15 mouse cellular contexts compared by ENCODE assay signal in the genomic region with DNA sequence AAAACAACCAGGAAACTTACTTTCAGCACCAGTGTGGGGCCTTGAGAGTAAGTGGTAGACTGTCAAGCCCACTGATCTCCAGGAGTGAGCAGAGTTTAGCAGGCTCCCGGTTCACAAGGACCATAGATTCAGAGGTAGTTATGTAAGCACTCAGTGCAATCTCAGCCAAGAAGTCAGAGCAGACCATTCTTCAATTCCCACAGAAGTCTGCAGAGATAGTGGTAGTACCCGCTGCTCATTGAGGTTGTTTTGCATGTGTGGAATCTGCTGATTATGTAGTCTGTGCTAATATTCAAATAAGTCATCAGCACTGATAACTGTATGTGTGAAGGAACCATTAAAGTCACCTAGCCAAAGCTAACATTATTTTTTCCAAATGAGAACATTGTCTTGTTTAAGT. TPM values are rescaled to one million over a fixed set of nuclear protein-coding genes. Genes with fewer than 3 reads are reported as not detected.
A peak's percentile ranks its signal among the peaks of the same experiment; 100 is the strongest.
DNase-seq lines count a peak whose midpoint lies in the region; ATAC-seq and TF ChIP-seq lines count a peak whose summit lies in the region.
"Had no signal": no experiment of that assay in that cellular context is flagged by ENCODE, and none has a peak within 500 bp of the region (broad histone marks: within the 10 kb centered on the region; RNA-seq: fewer than 3 reads in every experiment).

No protein-coding gene starts in this region.

- TF ChIP-seq CTCF in intestine, postnatal 0 days (IDR thresholded peaks at IDR 0.05; ENCODE audit: low read depth) = no peak
- no peak for TF ChIP-seq CTCF in stomach, postnatal 0 days (IDR thresholded peaks at IDR 0.05; ENCODE audit: low read depth)

- ATAC-seq in kidney, embryonic 15.5 days (replicated peaks; ENCODE audit: low FRiP score) = no peak
- no peak for ATAC-seq in lung, embryonic 16.5 days (ENCODE audit: low read depth)
- ATAC-seq in intestine, postnatal 0 days = no peak
- ATAC-seq in stomach, postnatal 0 days (ENCODE audit: low FRiP score, low TSS enrichment) = no peak

- DNase-seq in kidney, postnatal 10 days = no peak
- no peak for DNase-seq in lung, postnatal 36 days
- no peak for DNase-seq in stomach, postnatal 0 days (ENCODE audit: low spot score)
- DNase-seq in spleen, postnatal 14 days (ENCODE audit: low spot score in 2 of 2) = no peak
- DNase-seq: adrenal gland, postnatal 25 days; cerebellum, adult 18-20 months; kidney, adult 2 months; layer of hippocampus, adult 9-11 months; left cerebral cortex, postnatal 4 days; right cerebral cortex, postnatal 25 days; thymus, postnatal 36 days had no signal

- H3K9me3 ChIP-seq in kidney, embryonic 15.5 days (replicated peaks) = no peaks in the 10 kb centered on the region
- no peaks in the 10 kb centered on the region for H3K9me3 ChIP-seq in lung, embryonic 16.5 days (ENCODE audit: control insufficient read depth, low read length)
- no peaks in the 10 kb centered on the region for H3K9me3 ChIP-seq in intestine, postnatal 0 days (ENCODE audit: control insufficient read depth)
- H3K9me3 ChIP-seq in stomach, postnatal 0 days (ENCODE audit: control insufficient read depth, low read length) = no peaks in the 10 kb centered on the region
- H3K9me3 ChIP-seq: hindbrain, embryonic 13.5 days had no signal

- no peak for TF ChIP-seq EP300 in stomach, postnatal 0 days (optimal IDR thresholded peaks at IDR 0.05)

- 66% methylated on average over 2 of the region's 2 CpGs for WGBS in kidney, embryonic 15.5 days
- 51% methylated on average over 2 of the region's 2 CpGs for WGBS in lung, embryonic 16.5 days
- 62% methylated on average over 2 of the region's 2 CpGs for WGBS in intestine, postnatal 0 days
- WGBS in stomach, postnatal 0 days = 52% methylated on average over 2 of the region's 2 CpGs

- no peak overlapping the region for H3K9ac ChIP-seq in kidney, embryonic 15.5 days
- no peak overlapping the region; the same call in 1 of the 2 replicates for H3K9ac ChIP-seq in lung, embryonic 16.5 days (ENCODE audit: low read length)
- H3K9ac ChIP-seq in intestine, postnatal 0 days (ENCODE audit: low read depth, low read length) = no peak overlapping the region
- no peak overlapping the region for H3K9ac ChIP-seq in stomach, postnatal 0 days (ENCODE audit: low read length)
- H3K9ac ChIP-seq: hindbrain, embryonic 13.5 days had no signal

- peaks cover 13% of the 10 kb centered on the region for H3K4me1 ChIP-seq in kidney, embryonic 15.5 days
- H3K4me1 ChIP-seq in lung, embryonic 16.5 days (replicated peaks; ENCODE audit: control insufficient read depth, insufficient read depth, low read length) = no peaks in the 10 kb centered on the region; the same call in 1 of the 2 replicates
- 0 out of 2 replicates have a peak, but pooled peaks cover 3% of the 10 kb centered on the region for H3K4me1 ChIP-seq in intestine, postnatal 0 days (replicated peaks; ENCODE audit: control insufficient read depth, insufficient read depth, low read length)
- H3K4me1 ChIP-seq in stomach, postnatal 0 days (replicated peaks; ENCODE audit: control insufficient read depth, insufficient read depth) = no peaks in the 10 kb centered on the region

- peaks cover 24% of the 10 kb centered on the region for H3K36me3 ChIP-seq in kidney, embryonic 15.5 days
- H3K36me3 ChIP-seq in lung, embryonic 16.5 days (ENCODE audit: control insufficient read depth, insufficient read depth, low read length) = peaks cover 20% of the 10 kb centered on the region
- 0 out of 2 replicates have a peak, but pooled peaks cover 12% of the 10 kb centered on the region for H3K36me3 ChIP-seq in intestine, postnatal 0 days (ENCODE audit: control insufficient read depth, insufficient read depth)
- 0 out of 2 replicates have a peak, but pooled peaks cover 5% of the 10 kb centered on the region for H3K36me3 ChIP-seq in stomach, postnatal 0 days (ENCODE audit: control insufficient read depth, insufficient read depth, low read length)

- H3K4me2 ChIP-seq in kidney, embryonic 15.5 days = peak overlapping the region; percentile 80; the same call in 1 of the 2 replicates
- peak overlapping the region; percentile 62 for H3K4me2 ChIP-seq in lung, embryonic 16.5 days (ENCODE audit: low read depth, low read length)
- 0 out of 2 replicates have a peak overlapping the region, but pooled peaks have one; percentile 3 for H3K4me2 ChIP-seq in intestine, postnatal 0 days (replicated peaks; ENCODE audit: low read depth)
- H3K4me2 ChIP-seq in stomach, postnatal 0 days (replicated peaks; ENCODE audit: low read depth) = peak overlapping the region; percentile 66

- H3K27me3 ChIP-seq in kidney, embryonic 15.5 days = no peaks in the 10 kb centered on the region
- no peaks in the 10 kb centered on the region for H3K27me3 ChIP-seq in lung, embryonic 16.5 days (ENCODE audit: control insufficient read depth, insufficient read depth, low read depth, low read length)
- no peaks in the 10 kb centered on the region for H3K27me3 ChIP-seq in intestine, postnatal 0 days (replicated peaks; ENCODE audit: control insufficient read depth, insufficient read depth, low read length)
- H3K27me3 ChIP-seq in stomach, postnatal 0 days (ENCODE audit: control insufficient read depth, insufficient read depth, low read length) = no peaks in the 10 kb centered on the region
- H3K27me3 ChIP-seq: hindbrain, embryonic 13.5 days had no signal

- no peak overlapping the region for H3K4me3 ChIP-seq in kidney, embryonic 15.5 days (replicated peaks)
- peak overlapping the region; percentile 69 for H3K4me3 ChIP-seq in lung, embryonic 16.5 days (ENCODE audit: low read length)
- no peak overlapping the region for H3K4me3 ChIP-seq in intestine, postnatal 0 days (ENCODE audit: low read depth, low read length)
- no peak overlapping the region for H3K4me3 ChIP-seq in stomach, postnatal 0 days (ENCODE audit: low read depth, low read length)
- H3K4me3 ChIP-seq: hindbrain, embryonic 13.5 days had no signal

- H3K27ac ChIP-seq in kidney, embryonic 15.5 days = no peak overlapping the region
- H3K27ac ChIP-seq in lung, embryonic 16.5 days (ENCODE audit: low read length) = no peak overlapping the region
- H3K27ac ChIP-seq in intestine, postnatal 0 days (ENCODE audit: low read depth, low read length) = no peak overlapping the region
- no peak overlapping the region for H3K27ac ChIP-seq in stomach, postnatal 0 days (replicated peaks)
- H3K27ac ChIP-seq: hindbrain, embryonic 13.5 days had no signal

RNA-seq across cellular contexts. Expression of a gene that starts 1.7 kb away (rescaled TPM):
- polyA plus RNA-seq in kidney, embryonic 15.5 days (2015; fragmentation: Nextera tagmentation; extraction: Ambion mirVana) = 4.1 and 5.2 TPM in 2 replicates
- 10.3 and 14.6 TPM in 2 replicates for polyA plus RNA-seq in lung, embryonic 16.5 days (2015; fragmentation: Nextera tagmentation; extraction: Ambion mirVana)
- polyA plus RNA-seq in intestine, postnatal 0 days (2015; fragmentation: Nextera tagmentation; extraction: Ambion mirVana) = 1.6 and 2.4 TPM in 2 replicates
- 2.1 TPM in 2 replicates for polyA plus RNA-seq in stomach, postnatal 0 days (2015; fragmentation: Nextera tagmentation; extraction: Ambion mirVana)

RNA-seq across cellular contexts. Expression of a gene that starts 21.3 kb away (rescaled TPM):
- 22.3 and 22.5 TPM in 2 replicates for polyA plus RNA-seq in kidney, embryonic 15.5 days (2015; fragmentation: Nextera tagmentation; extraction: Ambion mirVana)
- 29.9 and 31.1 TPM in 2 replicates for polyA plus RNA-seq in lung, embryonic 16.5 days (2015; fragmentation: Nextera tagmentation; extraction: Ambion mirVana)
- 23.6 and 24.7 TPM in 2 replicates for polyA plus RNA-seq in intestine, postnatal 0 days (2015; fragmentation: Nextera tagmentation; extraction: Ambion mirVana)
- 13.6 and 14.2 TPM in 2 replicates for polyA plus RNA-seq in stomach, postnatal 0 days (2015; fragmentation: Nextera tagmentation; extraction: Ambion mirVana)

RNA-seq across cellular contexts. Expression of a gene that starts 21.5 kb away (rescaled TPM):
- polyA plus RNA-seq in kidney, embryonic 15.5 days (2015; fragmentation: Nextera tagmentation; extraction: Ambion mirVana) = 24.4 and 25.9 TPM in 2 replicates
- 21.6 and 23.1 TPM in 2 replicates for polyA plus RNA-seq in lung, embryonic 16.5 days (2015; fragmentation: Nextera tagmentation; extraction: Ambion mirVana)
- 11.1 and 11.6 TPM in 2 replicates for polyA plus RNA-seq in intestine, postnatal 0 days (2015; fragmentation: Nextera tagmentation; extraction: Ambion mirVana)
- 13.5 and 14.0 TPM in 2 replicates for polyA plus RNA-seq in stomach, postnatal 0 days (2015; fragmentation: Nextera tagmentation; extraction: Ambion mirVana)

Comparison
In these comparisons a context has a peak if more than half of its experiments do, and no peak if none do; other contexts are left out.
1. H3K4me2 ChIP-seq: peak in every context shown above with its lines; median percentile 80 in kidney, embryonic 15.5 days; 66 in stomach, postnatal 0 days; 62 in lung, embryonic 16.5 days; 3 in intestine, postnatal 0 days.